Mouse (Mus musculus): ENCODE measurements around the gene Wwox. TPM values are rescaled to one million over a fixed set of nuclear protein-coding genes. Genes with fewer than 3 reads are reported as not detected.

The Wwox gene
- polyA plus RNA-seq, 1 experiment from 2014 or later = 14.0 TPM

- Histone ChIP-seq H3K4me2 (ENCODE audit: low read length) (no peak overlapping the region), H3K9ac (ENCODE audit: low read length) (no peak overlapping the region), H3K4me1 (replicated peaks; ENCODE audit: control insufficient read depth, insufficient read depth, low read length) (0 out of 2 replicates have a peak, but pooled peaks cover 3% of the 10 kb centered on the region), H3K36me3 (ENCODE audit: control insufficient read depth, insufficient read depth, low read length) (no peaks in the 10 kb centered on the region), H3K4me3 (ENCODE audit: low read depth, low read length) (no peak overlapping the region), H3K27ac (ENCODE audit: low read depth) (no peak overlapping the region), H3K27me3 (replicated peaks; ENCODE audit: control insufficient read depth, insufficient read depth, low read length) (no peaks in the 10 kb centered on the region), H3K9me3 (ENCODE audit: control insufficient read depth, low read length) (no peaks in the 10 kb centered on the region)
- 82% methylated on average over 9 of the region's 9 CpGs for WGBS
- DNase-seq (ENCODE audit: low spot score) = no peak
- no peak for ATAC-seq (replicated peaks; ENCODE audit: low FRiP score, low TSS enrichment, low read depth)
These were observed 187.4 kb downstream of the Wwox start for GRCm38 (mm10) chr8:114626897-114627296.

GRCm38 (mm10) chr8:114629719-114630118, 190.3 kb downstream of the Wwox start:
- Histone ChIP-seq H3K36me3 (ENCODE audit: control insufficient read depth, insufficient read depth, low read length) (no peaks in the 10 kb centered on the region), H3K27ac (ENCODE audit: low read depth) (no peak overlapping the region), H3K4me1 (replicated peaks; ENCODE audit: control insufficient read depth, insufficient read depth, low read length) (no peaks in the 10 kb centered on the region), H3K27me3 (replicated peaks; ENCODE audit: control insufficient read depth, insufficient read depth, low read length) (no peaks in the 10 kb centered on the region), H3K9ac (ENCODE audit: low read length) (no peak overlapping the region), H3K9me3 (ENCODE audit: control insufficient read depth, low read length) (no peaks in the 10 kb centered on the region), H3K4me2 (ENCODE audit: low read length) (no peak overlapping the region), H3K4me3 (ENCODE audit: low read depth, low read length) (no peak overlapping the region)
- WGBS = 77% methylated on average over 7 of the region's 7 CpGs
- DNase-seq (ENCODE audit: low spot score) (no peak), ATAC-seq (replicated peaks; ENCODE audit: low FRiP score, low TSS enrichment, low read depth) (no peak)

- Histone ChIP-seq H3K9ac (ENCODE audit: low read length) (no peak overlapping the region), H3K4me2 (ENCODE audit: low read length) (no peak overlapping the region), H3K27ac (ENCODE audit: low read depth) (no peak overlapping the region), H3K9me3 (ENCODE audit: control insufficient read depth, low read length) (no peaks in the 10 kb centered on the region), H3K36me3 (ENCODE audit: control insufficient read depth, insufficient read depth, low read length) (no peaks in the 10 kb centered on the region), H3K4me1 (replicated peaks; ENCODE audit: control insufficient read depth, insufficient read depth, low read length) (no peaks in the 10 kb centered on the region), H3K27me3 (replicated peaks; ENCODE audit: control insufficient read depth, insufficient read depth, low read length) (no peaks in the 10 kb centered on the region), H3K4me3 (ENCODE audit: low read depth, low read length) (no peak overlapping the region)
- no peak for ATAC-seq (replicated peaks; ENCODE audit: low FRiP score, low TSS enrichment, low read depth)
- 57% methylated on average over 6 of the region's 6 CpGs for WGBS
- no peak for DNase-seq (ENCODE audit: low spot score)
These were observed 191.6 kb downstream of the Wwox start for GRCm38 (mm10) chr8:114631087-114631486.

GRCm38 (mm10) chr8:114634151-114634550, 194.7 kb downstream of the Wwox start:
- Histone ChIP-seq H3K4me1 (replicated peaks; ENCODE audit: control insufficient read depth, insufficient read depth, low read length) (no peaks in the 10 kb centered on the region; the same call in 1 of the 2 replicates), H3K27ac (ENCODE audit: low read depth) (no peak overlapping the region), H3K4me2 (ENCODE audit: low read length) (no peak overlapping the region), H3K27me3 (replicated peaks; ENCODE audit: control insufficient read depth, insufficient read depth, low read length) (no peaks in the 10 kb centered on the region), H3K9me3 (ENCODE audit: control insufficient read depth, low read length) (no peaks in the 10 kb centered on the region), H3K36me3 (ENCODE audit: control insufficient read depth, insufficient read depth, low read length) (no peaks in the 10 kb centered on the region), H3K4me3 (ENCODE audit: low read depth, low read length) (no peak overlapping the region), H3K9ac (ENCODE audit: low read length) (no peak overlapping the region)
- WGBS = 78% methylated on average over 2 of the region's 2 CpGs
- ATAC-seq (replicated peaks; ENCODE audit: low FRiP score, low TSS enrichment, low read depth) = no peak
- DNase-seq (ENCODE audit: low spot score) = no peak

GRCm38 (mm10) chr8:114634669-114635410, 195.4 kb downstream of the Wwox start:
- no peak overlapping the region for H3K27ac ChIP-seq (ENCODE audit: low read depth)
- H3K9ac ChIP-seq (ENCODE audit: low read length) = no peak overlapping the region
- 64% methylated on average over 9 of the region's 9 CpGs for WGBS
- H3K9me3 ChIP-seq (ENCODE audit: control insufficient read depth, low read length) = no peaks in the 10 kb centered on the region
- no peak overlapping the region for H3K4me3 ChIP-seq (ENCODE audit: low read depth, low read length)
- ATAC-seq (replicated peaks; ENCODE audit: low FRiP score, low TSS enrichment, low read depth) (no peak), DNase-seq (ENCODE audit: low spot score) (no peak)
- no peak overlapping the region for H3K4me2 ChIP-seq (ENCODE audit: low read length)
- no peaks in the 10 kb centered on the region; the same call in 1 of the 2 replicates for H3K4me1 ChIP-seq (replicated peaks; ENCODE audit: control insufficient read depth, insufficient read depth, low read length)
- H3K36me3 ChIP-seq (ENCODE audit: control insufficient read depth, insufficient read depth, low read length) = no peaks in the 10 kb centered on the region
- H3K27me3 ChIP-seq (replicated peaks; ENCODE audit: control insufficient read depth, insufficient read depth, low read length) = no peaks in the 10 kb centered on the region

- WGBS = 35% methylated on average over 5 of the region's 5 CpGs
- no peak for ATAC-seq (replicated peaks; ENCODE audit: low FRiP score, low TSS enrichment, low read depth)
These were observed 196.9 kb downstream of the Wwox start for GRCm38 (mm10) chr8:114636376-114636775.

GRCm38 (mm10) chr8:114641809-114642208, 202.4 kb downstream of the Wwox start:
- DNase-seq (ENCODE audit: low spot score) (no peak), ATAC-seq (replicated peaks; ENCODE audit: low FRiP score, low TSS enrichment, low read depth) (no peak)
- Histone ChIP-seq H3K9ac (ENCODE audit: low read length) (no peak overlapping the region), H3K27me3 (replicated peaks; ENCODE audit: control insufficient read depth, insufficient read depth, low read length) (no peaks in the 10 kb centered on the region), H3K4me3 (ENCODE audit: low read depth, low read length) (no peak overlapping the region), H3K36me3 (ENCODE audit: control insufficient read depth, insufficient read depth, low read length) (no peaks in the 10 kb centered on the region), H3K27ac (ENCODE audit: low read depth) (no peak overlapping the region), H3K4me1 (replicated peaks; ENCODE audit: control insufficient read depth, insufficient read depth, low read length) (peaks cover 10% of the 10 kb centered on the region; the same call in 1 of the 2 replicates), H3K4me2 (ENCODE audit: low read length) (peak overlapping the region; percentile 34; the same call in 1 of the 2 replicates), H3K9me3 (ENCODE audit: control insufficient read depth, low read length) (no peaks in the 10 kb centered on the region)
- WGBS = 35% methylated on average over 9 of the region's 9 CpGs

More at GRCm38 (mm10) chr8:114636376-114636775, 196.9 kb downstream of the Wwox start:
- Histone ChIP-seq H3K4me3 (ENCODE audit: low read depth, low read length) (no peak overlapping the region), H3K4me1 (replicated peaks; ENCODE audit: control insufficient read depth, insufficient read depth, low read length) (peaks cover 6% of the 10 kb centered on the region; the same call in 1 of the 2 replicates), H3K27ac (ENCODE audit: low read depth) (no peak overlapping the region), H3K9ac (ENCODE audit: low read length) (no peak overlapping the region), H3K4me2 (ENCODE audit: low read length) (no peak overlapping the region), H3K36me3 (ENCODE audit: control insufficient read depth, insufficient read depth, low read length) (no peaks in the 10 kb centered on the region), H3K9me3 (ENCODE audit: control insufficient read depth, low read length) (no peaks in the 10 kb centered on the region), H3K27me3 (replicated peaks; ENCODE audit: control insufficient read depth, insufficient read depth, low read length) (no peaks in the 10 kb centered on the region)
- DNase-seq (ENCODE audit: low spot score) = no peak

- H3K9me3 ChIP-seq (ENCODE audit: control insufficient read depth, low read length) = no peaks in the 10 kb centered on the region
- ATAC-seq (replicated peaks; ENCODE audit: low FRiP score, low TSS enrichment, low read depth) (no peak), DNase-seq (ENCODE audit: low spot score) (no peak)
- H3K36me3 ChIP-seq (ENCODE audit: control insufficient read depth, insufficient read depth, low read length) = no peaks in the 10 kb centered on the region
- H3K4me1 ChIP-seq (replicated peaks; ENCODE audit: control insufficient read depth, insufficient read depth, low read length) = no peaks in the 10 kb centered on the region
- no peaks in the 10 kb centered on the region for H3K27me3 ChIP-seq (replicated peaks; ENCODE audit: control insufficient read depth, insufficient read depth, low read length)
- H3K9ac ChIP-seq (ENCODE audit: low read length) = no peak overlapping the region
- no peak overlapping the region for H3K27ac ChIP-seq (ENCODE audit: low read depth)
- WGBS = 85% methylated on average over 14 of the region's 14 CpGs
- no peak overlapping the region for H3K4me3 ChIP-seq (ENCODE audit: low read depth, low read length)
- no peak overlapping the region for H3K4me2 ChIP-seq (ENCODE audit: low read length)
These were observed 211.3 kb downstream of the Wwox start for GRCm38 (mm10) chr8:114650789-114651188.

- DNase-seq (ENCODE audit: low spot score) (no peak), ATAC-seq (replicated peaks; ENCODE audit: low FRiP score, low TSS enrichment, low read depth) (no peak; the same call in 1 of the 2 replicates)
- no peaks in the 10 kb centered on the region for H3K27me3 ChIP-seq (replicated peaks; ENCODE audit: control insufficient read depth, insufficient read depth, low read length)
- WGBS = 35% methylated on average over 4 of the region's 4 CpGs
- no peak overlapping the region for H3K4me3 ChIP-seq (ENCODE audit: low read depth, low read length)
- no peak overlapping the region for H3K4me2 ChIP-seq (ENCODE audit: low read length)
- no peaks in the 10 kb centered on the region for H3K36me3 ChIP-seq (ENCODE audit: control insufficient read depth, insufficient read depth, low read length)
- no peak overlapping the region for H3K27ac ChIP-seq (ENCODE audit: low read depth)
- H3K9ac ChIP-seq (ENCODE audit: low read length) = no peak overlapping the region
- peaks cover 8% of the 10 kb centered on the region for H3K4me1 ChIP-seq (replicated peaks; ENCODE audit: control insufficient read depth, insufficient read depth, low read length)
- 0 out of 2 replicates have a peak, but pooled peaks cover 2% of the 10 kb centered on the region for H3K9me3 ChIP-seq (ENCODE audit: control insufficient read depth, low read length)
These were observed 218.3 kb downstream of the Wwox start for GRCm38 (mm10) chr8:114657789-114658188.
